Mouse (Mus musculus) midbrain, embryonic 10.5 days (tissue): ENCODE results near the gene Slc26a1. TPM values are rescaled to one million over a fixed set of nuclear protein-coding genes. Genes with fewer than 3 reads are reported as not detected.

Source experiments
- DNase-seq: peaks from one replicate; pipeline ENCODE4 v3.0.0-alpha.2; 2017; ENCODE audit warnings: low spot score
- H3K27ac ChIP-seq: fragments of 300-500 bp; sonication (generic); replicated peaks from 2 replicates; pipeline ENCODE4 v1.5.1; 2016; ENCODE audit warnings: mild to moderate bottlenecking
- H3K27me3 ChIP-seq: fragments of 300-500 bp; sonication (generic); 2 replicates; pipeline ENCODE4 v1.6.1; 2016; ENCODE audit warnings: low read depth, mild to moderate bottlenecking; ENCODE audit not compliant: poor library complexity, severe bottlenecking
- H3K36me3 ChIP-seq: fragments of 300-500 bp; sonication (generic); 2 replicates; pipeline ENCODE4 v1.6.1; 2016; ENCODE audit warnings: mild to moderate bottlenecking, moderate library complexity
- H3K4me1 ChIP-seq: fragments of 300-500 bp; sonication (generic); 2 replicates; pipeline ENCODE4 v1.6.1; 2016
- H3K4me3 ChIP-seq: fragments of 300-500 bp; sonication (generic); 2 replicates; pipeline ENCODE4 v1.5.1; 2016; ENCODE audit warnings: mild to moderate bottlenecking, moderate library complexity
- H3K9me3 ChIP-seq: fragments of 300-500 bp; sonication (generic); replicated peaks from 2 replicates; pipeline ENCODE4 v1.6.1; 2016; ENCODE audit warnings: mild to moderate bottlenecking
- WGBS: fragments of 180-500 bp; shearing (Covaris S2); methylation state at CpG from one replicate; pipeline ENCODE4 v1.1.7; 2016; 5-methylcytosine and 5-hydroxymethylcytosine counted together
- polyA plus RNA-seq: library from polyadenylated mRNA; unstranded; fragments of >200 nt; fragmentation: Nextera tagmentation; extraction: Ambion mirVana; gene quantifications from 2 replicates; pipeline ENCODE4 v1.2.1, GENCODE M21; 2016

The Slc26a1 gene
- polyA plus RNA-seq = 0.56 and 0.93 TPM in 2 replicates

DNA sequence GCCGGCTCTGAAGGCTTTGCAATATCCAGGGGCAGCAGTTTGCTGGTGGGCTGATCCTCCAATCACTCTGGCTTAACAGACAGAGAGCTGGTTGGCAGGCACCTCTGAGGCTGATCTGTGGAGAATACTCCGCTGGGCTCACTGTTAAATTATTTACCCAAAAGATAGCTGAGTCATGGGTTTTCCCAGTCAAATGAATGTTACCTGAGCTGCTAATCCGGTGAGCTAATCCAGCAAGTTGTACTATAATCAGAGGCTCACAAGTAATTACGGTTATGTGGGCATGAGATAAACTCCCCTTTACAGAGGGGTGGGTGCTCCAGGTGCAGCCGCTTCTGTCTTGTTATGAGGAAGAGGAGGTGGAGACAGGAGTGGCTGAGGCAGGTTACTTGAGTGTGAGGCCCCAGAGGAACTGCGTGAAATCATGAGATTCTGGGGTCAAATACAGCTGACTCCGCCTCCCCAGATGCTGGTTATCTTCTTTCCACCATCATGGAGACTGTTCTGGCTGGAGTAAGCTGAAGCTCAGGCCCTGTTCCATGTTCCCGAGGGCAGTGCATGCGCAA is at the start of gene Slc26a1:
Gene Slc26a1, minus strand, starts transcription at position 319 of the 566 bp plus-strand sequence.
- WGBS = 80% methylated on average over 9 of the region's 9 CpGs
- H3K4me1 ChIP-seq = peaks cover 20% of the 10 kb centered on the region
- H3K27ac ChIP-seq = no peak within 1 kb of the TSS
- H3K4me3 ChIP-seq = no peak within 1 kb of the TSS
- DNase-seq = no peak
- H3K36me3 ChIP-seq = peaks cover 27% of the 10 kb centered on the region
- no peaks in the 10 kb centered on the region for H3K27me3 ChIP-seq
- H3K9me3 ChIP-seq = no peaks in the 10 kb centered on the region

DNA sequence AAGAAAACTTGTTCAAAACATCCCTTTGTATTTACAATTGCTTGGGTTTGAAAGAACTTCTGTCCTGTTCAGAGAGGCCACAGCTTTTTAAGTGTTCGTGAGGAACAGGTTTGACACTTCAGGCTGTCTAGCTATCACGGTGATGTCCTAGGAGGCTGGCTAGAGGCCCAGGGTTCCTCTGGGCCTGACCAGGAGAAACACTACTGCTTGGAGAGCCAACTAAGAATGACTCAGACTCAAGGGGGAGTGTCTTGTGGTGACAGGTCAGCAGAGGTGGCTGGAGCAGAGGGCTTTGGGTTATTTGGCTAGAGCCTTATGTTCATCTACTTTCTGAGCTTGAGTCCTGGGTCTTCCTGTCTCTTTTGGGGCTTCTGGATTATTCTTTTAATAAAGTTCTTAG is 48.6 kb upstream of the Slc26a1 start:
- H3K27ac ChIP-seq = no peak overlapping the region
- no peaks in the 10 kb centered on the region for H3K4me1 ChIP-seq
- WGBS = 75% methylated on average over 2 of the region's 2 CpGs
- no peak overlapping the region for H3K4me3 ChIP-seq
- no peaks in the 10 kb centered on the region for H3K27me3 ChIP-seq
- H3K9me3 ChIP-seq = no peaks in the 10 kb centered on the region
- DNase-seq = no peak
- no peaks in the 10 kb centered on the region for H3K36me3 ChIP-seq

GRCm38 (mm10) chr5:108719761-108720160 is 44.4 kb upstream of the Slc26a1 start:
- no peaks in the 10 kb centered on the region for H3K27me3 ChIP-seq
- H3K27ac ChIP-seq = no peak overlapping the region
- DNase-seq = no peak
- peaks cover 12% of the 10 kb centered on the region for H3K4me1 ChIP-seq
- no peaks in the 10 kb centered on the region for H3K36me3 ChIP-seq
- no peaks in the 10 kb centered on the region for H3K9me3 ChIP-seq
- H3K4me3 ChIP-seq = no peak overlapping the region
- 63% methylated on average over 7 of the region's 7 CpGs for WGBS

DNA sequence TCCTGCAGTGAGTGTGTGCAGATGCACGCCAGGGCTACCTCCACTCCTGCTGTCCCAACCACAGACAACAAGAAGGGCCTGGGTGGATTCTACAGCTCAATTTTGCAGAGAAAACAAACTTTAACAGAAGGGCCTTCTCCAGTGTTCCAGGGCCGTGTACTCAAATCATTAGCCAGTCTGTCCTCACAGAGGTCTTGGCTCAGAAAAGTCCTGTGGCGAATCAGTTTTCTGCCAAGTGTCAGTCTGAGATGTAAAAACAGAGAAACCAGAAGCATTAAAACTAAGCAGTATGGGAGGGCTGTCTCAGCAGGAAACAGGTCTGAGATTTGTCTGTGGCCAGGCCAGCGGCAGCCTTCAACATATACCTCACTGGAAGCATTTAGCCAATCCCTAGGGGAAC is 42.7 kb upstream of the Slc26a1 start:
- H3K4me3 ChIP-seq = no peak overlapping the region
- no peaks in the 10 kb centered on the region for H3K27me3 ChIP-seq
- WGBS = 48% methylated on average over 4 of the region's 4 CpGs
- peaks cover 12% of the 10 kb centered on the region for H3K4me1 ChIP-seq
- H3K27ac ChIP-seq = peak overlapping the region; percentile 10; the same call in 1 of the 2 replicates
- H3K9me3 ChIP-seq = no peaks in the 10 kb centered on the region
- DNase-seq = no peak
- H3K36me3 ChIP-seq = no peaks in the 10 kb centered on the region

DNA sequence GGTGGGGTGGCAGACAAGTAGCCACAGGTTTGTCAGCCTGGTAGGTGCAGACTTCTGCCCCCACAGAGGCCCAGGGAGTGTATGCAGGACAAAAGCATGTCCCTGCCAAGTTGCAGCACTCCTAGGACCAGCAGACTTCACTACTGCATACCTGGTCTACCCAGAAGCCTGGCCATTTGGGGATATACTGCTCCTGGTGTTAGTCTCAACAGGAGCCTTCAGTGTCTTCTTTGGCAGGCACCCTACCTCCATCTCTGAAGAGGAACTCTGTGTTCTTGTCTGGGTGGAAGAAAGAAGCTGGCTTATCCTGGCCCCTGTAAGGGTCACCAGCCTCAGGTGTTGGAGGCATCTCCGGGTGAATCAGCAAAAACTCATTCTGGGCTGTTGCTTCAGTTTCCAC is 40.6 kb upstream of the Slc26a1 start:
- DNase-seq = no peak
- 90% methylated on average over 1 of the region's 1 CpGs for WGBS

GRCm38 (mm10) chr5:108714149-108714548 is 38.8 kb upstream of the Slc26a1 start:
- no peaks in the 10 kb centered on the region for H3K36me3 ChIP-seq
- 62% methylated on average over 6 of the region's 6 CpGs for WGBS
- peaks cover 12% of the 10 kb centered on the region for H3K4me1 ChIP-seq
- H3K9me3 ChIP-seq = no peaks in the 10 kb centered on the region
- no peak overlapping the region for H3K4me3 ChIP-seq
- DNase-seq = no peak
- no peak overlapping the region for H3K27ac ChIP-seq
- H3K27me3 ChIP-seq = no peaks in the 10 kb centered on the region

More for the DNA sequence above, 40.6 kb upstream of the Slc26a1 start:
- Histone ChIP-seq H3K4me1 (peaks cover 12% of the 10 kb centered on the region), H3K36me3 (no peaks in the 10 kb centered on the region), H3K27ac (no peak overlapping the region), H3K4me3 (no peak overlapping the region), H3K9me3 (no peaks in the 10 kb centered on the region), H3K27me3 (no peaks in the 10 kb centered on the region)

GRCm38 (mm10) chr5:108713691-108714090 is 38.3 kb upstream of the Slc26a1 start:
- no peak for DNase-seq
- Histone ChIP-seq H3K27ac (no peak overlapping the region), H3K4me1 (peaks cover 12% of the 10 kb centered on the region), H3K4me3 (no peak overlapping the region), H3K27me3 (no peaks in the 10 kb centered on the region), H3K36me3 (no peaks in the 10 kb centered on the region), H3K9me3 (no peaks in the 10 kb centered on the region)

DNA sequence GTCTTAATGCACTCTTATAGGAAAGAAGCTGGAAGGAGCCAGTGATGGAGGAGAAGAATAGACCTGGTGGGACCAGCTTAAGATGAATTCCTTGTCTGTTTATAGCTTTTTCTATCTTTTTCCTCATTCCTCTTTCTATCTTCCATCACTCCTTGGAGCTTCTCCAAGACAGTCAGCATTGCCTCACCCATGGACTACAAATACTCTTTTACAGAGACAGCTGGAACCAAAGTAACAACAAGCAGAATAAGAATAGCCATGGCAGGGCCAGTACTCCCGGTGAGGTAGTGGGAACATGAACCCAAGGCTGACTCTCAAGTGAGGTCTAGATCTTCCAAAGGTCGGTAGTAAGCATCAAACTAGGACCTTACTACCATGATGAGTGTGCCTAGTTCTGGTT is 37.7 kb upstream of the Slc26a1 start:
- no peak for DNase-seq
- Histone ChIP-seq H3K27me3 (no peaks in the 10 kb centered on the region), H3K36me3 (peaks cover 6% of the 10 kb centered on the region), H3K4me3 (no peak overlapping the region), H3K4me1 (peaks cover 7% of the 10 kb centered on the region), H3K27ac (no peak overlapping the region), H3K9me3 (no peaks in the 10 kb centered on the region)
- 92% methylated on average over 2 of the region's 2 CpGs for WGBS

DNA sequence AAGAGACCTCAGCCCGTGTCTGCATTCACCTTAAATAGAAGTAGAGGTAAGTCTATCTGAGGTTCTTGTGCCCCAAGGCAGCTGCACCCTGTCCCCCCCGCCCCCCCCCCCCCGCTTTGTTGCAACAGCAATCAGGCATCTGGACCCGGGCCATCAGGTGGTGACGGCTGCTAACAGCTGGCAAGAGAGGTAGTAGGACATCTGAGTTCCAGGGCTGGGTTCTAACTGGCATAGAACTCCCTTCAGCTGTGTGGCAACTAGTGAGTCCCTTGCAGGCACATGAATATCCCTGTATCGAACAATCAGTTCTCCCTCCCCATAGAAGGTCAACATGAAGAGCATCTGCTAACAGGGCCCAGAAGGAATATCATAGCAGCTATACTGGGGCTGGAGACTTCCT is 36.6 kb upstream of the Slc26a1 start:
- Histone ChIP-seq H3K4me1 (no peaks in the 10 kb centered on the region), H3K27me3 (no peaks in the 10 kb centered on the region), H3K9me3 (no peaks in the 10 kb centered on the region), H3K4me3 (no peak overlapping the region), H3K27ac (no peak overlapping the region), H3K36me3 (peaks cover 16% of the 10 kb centered on the region)
- DNase-seq = no peak
- WGBS = 86% methylated on average over 6 of the region's 6 CpGs

DNA sequence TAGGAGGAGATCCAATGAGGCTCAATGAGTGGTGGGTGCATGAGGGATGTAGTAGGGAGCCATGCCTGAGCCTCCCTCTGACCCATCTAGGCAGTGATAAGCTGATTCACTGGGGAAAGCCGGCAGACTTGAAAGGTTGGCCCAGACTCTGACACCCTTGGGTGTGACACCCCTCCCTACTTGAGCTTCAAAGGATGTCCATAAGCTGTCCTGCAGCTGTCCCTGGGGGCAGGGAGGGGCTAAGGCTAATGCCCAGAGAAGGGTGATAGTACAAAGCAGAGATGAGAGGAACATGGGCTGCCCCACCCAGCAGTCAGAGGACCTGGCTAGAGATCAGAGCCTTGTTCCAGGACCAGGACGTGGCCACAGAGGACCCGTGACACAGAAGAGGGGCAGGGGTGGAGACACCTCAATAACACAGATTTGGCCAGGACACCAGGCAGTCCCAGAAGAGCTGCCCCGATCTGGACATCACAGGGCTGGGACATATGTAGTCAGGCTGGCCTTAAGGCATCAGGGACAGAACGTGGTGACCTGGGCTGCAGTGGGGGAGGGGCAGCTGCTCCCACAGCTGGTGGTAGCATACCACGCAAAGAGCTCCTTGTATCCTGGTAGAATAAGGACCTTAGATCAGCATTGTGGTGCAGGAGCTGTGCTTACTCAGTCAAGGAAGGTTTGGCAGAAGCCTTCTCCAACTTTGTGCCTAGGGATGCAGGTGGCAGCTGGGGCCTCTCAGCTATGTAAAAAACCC is 33.8 kb upstream of the Slc26a1 start:
- Histone ChIP-seq H3K4me1 (no peaks in the 10 kb centered on the region), H3K27ac (no peak overlapping the region), H3K36me3 (peaks cover 45% of the 10 kb centered on the region), H3K9me3 (no peaks in the 10 kb centered on the region), H3K27me3 (no peaks in the 10 kb centered on the region), H3K4me3 (no peak overlapping the region)
- no peak for DNase-seq
- WGBS = 64% methylated on average over 6 of the region's 6 CpGs

DNA sequence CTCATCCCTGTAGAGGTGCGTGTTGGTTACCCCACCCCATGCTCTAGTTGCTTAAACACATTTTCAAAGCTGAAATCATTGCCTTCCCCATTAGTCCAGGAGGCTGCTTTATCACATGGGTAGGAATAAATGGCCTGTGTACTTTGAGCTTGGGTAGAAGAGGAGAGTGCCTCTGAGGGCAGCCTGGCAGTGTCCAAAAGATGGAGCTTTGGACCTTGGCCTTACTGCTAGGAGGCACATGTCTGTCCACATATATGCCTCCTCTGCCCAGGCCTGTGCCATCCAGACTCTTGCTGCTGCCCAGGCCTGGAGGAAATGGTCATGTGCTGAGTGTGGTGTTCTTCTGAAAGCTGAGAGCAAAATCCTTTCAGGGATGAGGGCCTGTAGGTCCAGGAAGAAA is 33.0 kb upstream of the Slc26a1 start:
- Histone ChIP-seq H3K27me3 (no peaks in the 10 kb centered on the region), H3K9me3 (no peaks in the 10 kb centered on the region), H3K4me1 (no peaks in the 10 kb centered on the region), H3K27ac (no peak overlapping the region), H3K4me3 (no peak overlapping the region), H3K36me3 (peaks cover 52% of the 10 kb centered on the region)
- WGBS = 89% methylated on average over 1 of the region's 1 CpGs
- DNase-seq = no peak

GRCm38 (mm10) chr5:108707758-108708157 is 32.4 kb upstream of the Slc26a1 start:
- Histone ChIP-seq H3K27me3 (no peaks in the 10 kb centered on the region), H3K9me3 (no peaks in the 10 kb centered on the region), H3K36me3 (peaks cover 58% of the 10 kb centered on the region), H3K4me1 (no peaks in the 10 kb centered on the region), H3K4me3 (no peak overlapping the region), H3K27ac (no peak overlapping the region)
- no peak for DNase-seq
- WGBS = 89% methylated on average over 2 of the region's 2 CpGs

DNA sequence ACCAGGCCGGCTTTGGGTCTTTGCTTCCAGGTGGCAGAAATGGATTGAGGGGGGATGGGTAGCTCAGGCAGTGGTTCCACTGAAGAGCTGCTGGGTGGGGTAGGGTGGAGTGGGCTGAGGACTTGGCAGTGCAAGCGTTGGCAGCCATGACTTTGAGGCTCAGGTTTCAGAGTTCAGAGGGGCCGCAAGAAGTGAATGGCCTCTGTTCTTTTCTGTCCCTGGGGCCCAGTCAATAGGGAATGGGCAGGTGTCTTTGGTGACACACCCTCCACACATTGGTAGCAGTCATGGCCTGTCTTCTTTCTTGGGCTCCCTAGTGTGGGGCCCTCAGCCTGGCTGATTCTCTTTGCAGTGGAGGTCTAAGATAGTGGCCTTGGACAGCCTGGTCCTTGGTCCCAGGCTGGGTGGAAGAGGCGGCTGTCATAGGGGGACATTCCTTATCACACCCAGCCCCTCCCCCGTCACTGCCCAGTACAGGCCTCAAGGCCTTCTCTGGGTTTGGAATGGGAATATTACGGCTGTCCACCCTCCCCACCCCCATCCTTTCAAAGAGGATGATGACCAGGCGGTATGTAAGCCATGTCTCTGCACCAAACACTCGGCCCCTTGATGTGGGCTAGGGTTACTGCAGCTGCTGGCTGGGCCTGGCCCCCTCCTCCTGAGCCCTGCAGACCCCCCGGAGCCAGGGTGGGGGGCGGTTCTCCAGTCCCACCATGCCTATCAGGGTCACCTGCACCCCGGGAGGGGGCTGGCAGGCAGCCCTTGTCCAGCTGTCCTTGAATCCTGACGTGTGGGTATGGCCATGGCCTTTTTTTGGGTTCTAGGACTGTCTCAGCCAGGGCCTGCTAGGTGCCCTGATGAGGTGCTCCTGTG is 28.6 kb upstream of the Slc26a1 start:
- H3K9me3 ChIP-seq = no peaks in the 10 kb centered on the region
- 91% methylated on average over 12 of the region's 12 CpGs for WGBS
- peaks cover 18% of the 10 kb centered on the region for H3K4me1 ChIP-seq
- no peak for DNase-seq
- peaks cover 72% of the 10 kb centered on the region for H3K36me3 ChIP-seq
- no peaks in the 10 kb centered on the region for H3K27me3 ChIP-seq
- 0 out of 2 replicates have a peak overlapping the region, but pooled peaks have one; percentile 23 for H3K27ac ChIP-seq
- no peak overlapping the region for H3K4me3 ChIP-seq
